Mouse (Mus musculus): ENCODE results near the gene Gm11595. TPM values are rescaled to one million over a fixed set of nuclear protein-coding genes. Genes with fewer than 3 reads are reported as not detected.
"Not testable (repeated sequence)": the region's sequence is repeated elsewhere in the genome, so short reads cannot be mapped to it uniquely, and the experiment has no call there.

The Gm11595 gene
- polyA plus RNA-seq (2015; fragmentation: Nextera tagmentation; extraction: Ambion mirVana), result not detected in 2 replicates

- H3K4me3 ChIP-seq; H3K36me3 ChIP-seq (replicated peaks); ATAC-seq (replicated peaks); H3K9ac ChIP-seq; H3K27me3 ChIP-seq (replicated peaks); H3K27ac ChIP-seq; H3K4me1 ChIP-seq; H3K9me3 ChIP-seq; H3K4me2 ChIP-seq: not testable (repeated sequence)
Observed at GRCm38 (mm10) chr11:99772813-99773212, at the start of gene Gm11595. Gm11595 (minus strand) TSS chr11:99772913.

- not testable (repeated sequence) for H3K4me1 ChIP-seq; H3K4me3 ChIP-seq; H3K36me3 ChIP-seq (replicated peaks); H3K4me2 ChIP-seq; ATAC-seq (replicated peaks); H3K27ac ChIP-seq; H3K27me3 ChIP-seq (replicated peaks); H3K9ac ChIP-seq; H3K9me3 ChIP-seq
- WGBS, result 90% methylated on average over 2 of the region's 2 CpGs
Observed at GRCm38 (mm10) chr11:99815566-99815965, 42.9 kb upstream of the Gm11595 start, which contains the start of gene Gm11564. Gm11564 (minus strand) TSS chr11:99815666.

DNA sequence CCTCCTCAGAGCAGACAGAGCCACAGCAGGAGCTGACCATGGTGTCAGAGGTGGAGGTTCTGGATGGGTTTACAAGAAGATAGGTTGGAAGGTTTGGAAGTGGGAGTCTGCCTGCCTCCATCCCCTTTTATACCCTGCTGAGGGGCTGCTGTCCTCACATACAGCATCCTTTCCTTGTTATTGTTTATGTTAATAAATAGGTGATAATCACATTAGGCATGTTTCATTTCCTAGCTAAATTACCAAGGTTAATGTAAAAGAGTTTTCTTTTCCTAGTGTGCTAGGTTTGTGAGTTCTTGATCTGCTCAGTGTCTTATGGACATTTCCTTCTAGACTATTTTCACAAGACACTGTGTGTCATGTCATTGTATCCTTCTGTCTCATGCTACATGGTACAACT, 37.1 kb upstream of the Gm11595 start, which contains the start of gene Krtap4-13:
Gene Krtap4-13 (minus strand): TSS at position 101 of the 400 bp plus-strand sequence.
- not testable (repeated sequence) for H3K4me2 ChIP-seq; H3K9me3 ChIP-seq; H3K4me3 ChIP-seq; H3K9ac ChIP-seq; H3K36me3 ChIP-seq (replicated peaks); H3K27ac ChIP-seq; ATAC-seq (replicated peaks); H3K4me1 ChIP-seq; H3K27me3 ChIP-seq (replicated peaks)

- not testable (repeated sequence) for H3K4me2 ChIP-seq; H3K27me3 ChIP-seq (replicated peaks); H3K27ac ChIP-seq; H3K36me3 ChIP-seq (replicated peaks); H3K4me3 ChIP-seq; H3K9ac ChIP-seq; ATAC-seq (replicated peaks); H3K4me1 ChIP-seq; H3K9me3 ChIP-seq
- no CpG with 5 or more reads among the region's 1 CpGs for WGBS
Observed at GRCm38 (mm10) chr11:99804346-99804745, 31.6 kb upstream of the Gm11595 start, which contains the start of gene Gm11554. Gm11554 (minus strand) TSS chr11:99804446.

DNA sequence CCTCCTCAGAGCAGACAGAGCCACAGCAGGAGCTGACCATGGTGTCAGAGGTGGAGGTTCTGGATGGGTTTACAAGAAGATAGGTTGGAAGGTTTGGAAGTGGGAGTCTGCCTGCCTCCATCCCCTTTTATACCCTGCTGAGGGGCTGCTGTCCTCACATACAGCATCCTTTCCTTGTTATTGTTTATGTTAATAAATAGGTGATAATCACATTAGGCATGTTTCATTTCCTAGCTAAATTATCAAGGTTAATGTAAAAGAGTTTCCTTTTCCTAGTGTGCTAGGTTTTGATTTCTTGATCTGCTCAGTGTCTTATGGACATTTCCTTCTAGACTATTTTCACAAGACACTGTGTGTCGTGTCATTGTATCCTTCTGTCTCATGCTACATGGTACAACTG, 26.1 kb upstream of the Gm11595 start, which contains the start of gene Gm11569:
Gene Gm11569 (minus strand): TSS at position 101 of the 400 bp plus-strand sequence.
- not testable (repeated sequence) for H3K9me3 ChIP-seq; ATAC-seq (replicated peaks); H3K27ac ChIP-seq; H3K27me3 ChIP-seq (replicated peaks); H3K4me3 ChIP-seq; H3K9ac ChIP-seq; H3K36me3 ChIP-seq (replicated peaks); H3K4me1 ChIP-seq; H3K4me2 ChIP-seq
- no CpG with 5 or more reads among the region's 1 CpGs for WGBS

GRCm38 (mm10) chr11:99793367-99793766, 20.7 kb upstream of the Gm11595 start, which contains the start of gene Gm11596:
Gm11596 (minus strand) TSS chr11:99793467.
- no peak within 1 kb of the TSS for H3K4me3 ChIP-seq
- H3K4me2 ChIP-seq, result no peak within 1 kb of the TSS
- H3K27me3 ChIP-seq (replicated peaks), result no peaks in the 10 kb centered on the region
- no peak within 1 kb of the TSS for H3K27ac ChIP-seq
- H3K9me3 ChIP-seq, result no peaks in the 10 kb centered on the region
- no peaks in the 10 kb centered on the region for H3K36me3 ChIP-seq (replicated peaks)
- 84% methylated on average over 2 of the region's 2 CpGs for whole genome bisulfite sequencing
- no peak for ATAC-seq (replicated peaks)
- H3K4me1 ChIP-seq, result no peaks in the 10 kb centered on the region
- no peak within 1 kb of the TSS for H3K9ac ChIP-seq

GRCm38 (mm10) chr11:99784900-99785299, 12.2 kb upstream of the Gm11595 start, which contains the start of gene Krtap4-9:
Krtap4-9 (plus strand) TSS chr11:99785200.
- H3K9ac ChIP-seq; H3K4me3 ChIP-seq; ATAC-seq (replicated peaks); H3K4me1 ChIP-seq; H3K9me3 ChIP-seq; H3K36me3 ChIP-seq (replicated peaks); H3K27ac ChIP-seq; H3K27me3 ChIP-seq (replicated peaks); H3K4me2 ChIP-seq: not testable (repeated sequence)

DNA sequence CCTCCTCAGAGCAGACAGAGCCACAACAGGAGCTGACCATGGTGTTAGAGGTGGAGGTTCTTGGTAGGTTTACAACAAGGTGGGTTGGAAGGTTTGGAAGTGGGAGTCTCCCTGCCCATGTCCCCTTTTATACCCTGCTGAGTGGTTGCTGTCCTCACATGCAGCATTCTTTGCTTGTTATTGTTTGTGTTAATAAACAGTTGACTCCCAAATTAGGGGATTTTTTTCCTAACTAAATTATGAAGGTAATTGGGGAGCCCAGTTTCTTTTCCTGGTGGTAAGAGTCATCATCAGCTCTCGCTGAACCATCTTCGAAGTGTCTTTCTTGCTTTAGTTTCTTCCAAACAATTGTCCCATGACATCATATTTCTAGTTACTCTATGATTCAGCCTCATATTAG, 7.9 kb upstream of the Gm11595 start, which contains the start of gene Krtap4-8:
Gene Krtap4-8 (minus strand): TSS at position 101 of the 400 bp plus-strand sequence.
- H3K9ac ChIP-seq, result no peak within 1 kb of the TSS
- H3K27me3 ChIP-seq (replicated peaks), result no peaks in the 10 kb centered on the region
- ATAC-seq (replicated peaks), result no peak
- no peaks in the 10 kb centered on the region for H3K36me3 ChIP-seq (replicated peaks)
- WGBS, result 98% methylated on average over 2 of the region's 2 CpGs
- H3K4me1 ChIP-seq, result no peaks in the 10 kb centered on the region
- no peak within 1 kb of the TSS for H3K4me2 ChIP-seq
- no peak within 1 kb of the TSS for H3K4me3 ChIP-seq
- no peak within 1 kb of the TSS for H3K27ac ChIP-seq
- H3K9me3 ChIP-seq, result no peaks in the 10 kb centered on the region

DNA sequence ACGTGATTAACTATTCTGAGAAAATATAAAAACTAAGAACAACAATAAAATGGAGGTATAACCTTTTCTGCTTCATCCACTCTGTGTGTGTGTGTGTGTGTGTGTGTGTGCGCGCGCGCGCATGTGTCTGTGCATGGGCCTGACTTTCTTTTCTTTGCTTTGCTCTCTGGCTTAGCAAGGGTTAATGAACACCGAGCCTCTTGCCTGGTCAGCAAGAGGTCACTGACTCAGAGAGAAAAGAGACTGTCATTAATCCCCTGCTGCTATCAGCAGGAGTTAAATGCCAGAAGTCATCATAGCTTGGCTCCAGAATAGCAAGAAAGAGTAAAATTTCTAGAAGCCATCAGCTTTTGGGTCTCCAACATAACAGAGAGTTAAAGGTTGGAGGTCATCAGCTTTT, 5.7 kb upstream of the Gm11595 start:
- no peak overlapping the region for H3K9ac ChIP-seq
- WGBS, result 52% methylated on average over 7 of the region's 7 CpGs
- H3K4me2 ChIP-seq, result no peak overlapping the region
- ATAC-seq (replicated peaks), result no peak
- H3K4me3 ChIP-seq, result no peak overlapping the region
- no peaks in the 10 kb centered on the region for H3K4me1 ChIP-seq
- no peaks in the 10 kb centered on the region for H3K36me3 ChIP-seq (replicated peaks)
- no peaks in the 10 kb centered on the region for H3K9me3 ChIP-seq
- H3K27me3 ChIP-seq (replicated peaks), result no peaks in the 10 kb centered on the region
- H3K27ac ChIP-seq, result no peak overlapping the region

GRCm38 (mm10) chr11:99768410-99768809, 4.3 kb downstream of the Gm11595 start:
- no peak overlapping the region for H3K27ac ChIP-seq
- WGBS, result 77% methylated on average over 2 of the region's 2 CpGs
- no peaks in the 10 kb centered on the region for H3K36me3 ChIP-seq (replicated peaks)
- H3K4me1 ChIP-seq, result no peaks in the 10 kb centered on the region
- H3K9ac ChIP-seq, result no peak overlapping the region
- no peak overlapping the region for H3K4me3 ChIP-seq
- H3K9me3 ChIP-seq, result no peaks in the 10 kb centered on the region
- no peaks in the 10 kb centered on the region for H3K27me3 ChIP-seq (replicated peaks)
- H3K4me2 ChIP-seq, result no peak overlapping the region
- ATAC-seq (replicated peaks), result no peak

- Histone ChIP-seq H3K27me3 (replicated peaks) (no peaks in the 10 kb centered on the region), H3K9me3 (no peaks in the 10 kb centered on the region), H3K36me3 (replicated peaks) (no peaks in the 10 kb centered on the region), H3K27ac (no peak overlapping the region), H3K4me3 (no peak overlapping the region), H3K9ac (no peak overlapping the region), H3K4me2 (no peak overlapping the region), H3K4me1 (no peaks in the 10 kb centered on the region)
- 91% methylated on average over 1 of the region's 1 CpGs for WGBS
- no peak for ATAC-seq (replicated peaks)
Observed at GRCm38 (mm10) chr11:99758877-99759276, 13.8 kb downstream of the Gm11595 start.

DNA sequence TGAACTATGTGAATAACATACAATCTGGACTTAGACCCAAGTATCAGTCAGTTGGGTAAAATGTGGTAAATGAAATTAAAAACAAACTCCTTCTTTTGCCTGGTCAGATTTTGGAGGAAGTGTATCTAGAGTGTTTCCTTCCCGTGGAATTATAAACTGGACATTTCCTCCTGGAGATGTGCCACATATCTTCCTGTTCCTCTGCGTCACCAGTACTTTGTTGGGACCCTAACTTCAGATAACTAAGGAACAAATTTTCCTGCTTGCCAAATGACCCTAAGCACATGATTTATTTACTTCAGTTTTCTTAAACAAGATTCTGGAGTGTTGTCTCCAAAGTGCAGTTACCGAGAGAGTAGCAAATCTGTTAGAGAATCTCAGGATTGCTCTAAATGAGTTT, 28.7 kb downstream of the Gm11595 start:
- Histone ChIP-seq H3K36me3 (replicated peaks) (no peaks in the 10 kb centered on the region), H3K4me1 (no peaks in the 10 kb centered on the region), H3K27ac (no peak overlapping the region), H3K9ac (no peak overlapping the region), H3K4me3 (no peak overlapping the region), H3K27me3 (replicated peaks) (0 out of 2 replicates have a peak, but pooled peaks cover 2% of the 10 kb centered on the region), H3K9me3 (no peaks in the 10 kb centered on the region), H3K4me2 (no peak overlapping the region)
- ATAC-seq (replicated peaks), result no peak
- WGBS, result 94% methylated on average over 3 of the region's 3 CpGs

DNA sequence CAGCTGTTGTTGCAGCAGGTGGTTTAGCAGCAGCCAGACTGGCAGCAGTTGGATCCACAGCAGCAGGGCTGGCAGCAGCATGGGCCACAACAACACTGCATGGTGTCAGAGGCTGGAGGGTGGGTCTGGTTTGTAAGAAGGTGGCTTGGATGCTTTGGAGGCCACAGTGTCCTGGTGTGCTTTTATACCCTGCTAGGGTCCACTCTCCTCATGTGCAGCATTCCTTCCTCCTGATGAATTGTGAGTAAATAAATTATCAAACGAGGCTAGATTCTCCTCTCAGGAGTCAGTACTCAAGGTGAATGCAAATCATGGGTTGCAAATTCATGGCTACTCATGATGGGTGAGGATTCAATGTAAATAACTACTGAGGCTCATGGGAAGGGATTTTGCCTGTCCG, 38.5 kb downstream of the Gm11595 start, which contains the start of gene Gm14180:
Gene Gm14180 (minus strand): TSS at position 101 of the 400 bp plus-strand sequence.
- Histone ChIP-seq H3K27ac (no peak within 1 kb of the TSS), H3K9ac (no peak within 1 kb of the TSS), H3K9me3 (no peaks in the 10 kb centered on the region), H3K4me3 (no peak within 1 kb of the TSS), H3K4me2 (no peak within 1 kb of the TSS), H3K4me1 (no peaks in the 10 kb centered on the region), H3K27me3 (replicated peaks) (no peaks in the 10 kb centered on the region), H3K36me3 (replicated peaks) (no peaks in the 10 kb centered on the region)
- 68% methylated on average over 2 of the region's 2 CpGs for WGBS
- ATAC-seq (replicated peaks), result no peak

All from midbrain, embryonic 15.5 days (tissue).